Mouse (Mus musculus) urinary bladder, postnatal 4 days (tissue): ENCODE measurements around the gene Mt1.

ENCODE experiments used
- DNase-seq, 2 experiments: peaks; one replicate each; pipeline ENCODE4 v3.0.0; 2021 to 2022; ENCODE audit warnings: low spot score in 2 of 2

The Mt1 gene

DNA sequence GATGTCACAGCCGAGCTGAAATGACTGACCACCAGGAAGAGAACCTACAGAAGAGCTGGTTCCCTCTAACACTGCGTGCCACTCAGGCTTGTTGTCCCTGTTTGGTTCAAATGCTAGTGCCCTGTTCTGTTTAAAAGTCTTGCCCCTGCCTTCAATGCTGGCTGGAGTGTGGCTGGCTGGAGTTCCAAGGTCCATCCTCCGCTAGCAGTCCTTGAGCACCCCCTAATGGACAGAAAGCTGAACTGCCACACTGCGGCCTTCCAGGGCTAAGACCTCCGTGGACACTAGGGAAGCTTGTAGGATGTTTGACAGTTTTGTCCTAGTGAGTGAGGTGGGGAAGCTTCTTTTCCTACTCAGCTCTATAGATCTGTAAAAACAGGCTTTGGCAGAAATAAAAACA is 26.9 kb downstream of the Mt1 start:
- DNase-seq = peak; percentile 51 to 78

DNA sequence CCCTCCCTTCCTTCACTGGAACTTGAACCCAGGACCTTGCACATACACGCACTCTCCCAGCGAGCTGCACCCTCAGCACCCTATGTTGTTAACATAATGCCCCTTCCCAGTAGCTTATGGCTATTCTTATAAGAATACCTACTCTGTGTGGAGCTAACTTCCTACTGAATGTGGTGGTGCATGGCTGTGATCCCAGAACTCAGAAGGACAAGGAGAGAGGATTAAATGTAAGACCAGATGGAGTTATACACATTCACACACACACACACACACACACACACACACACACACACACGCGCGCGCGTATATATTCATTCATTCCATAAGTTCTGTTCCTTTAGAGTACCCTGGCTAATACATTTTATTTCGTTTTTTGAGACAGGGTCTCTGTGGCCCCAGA is 27.4 kb downstream of the Mt1 start:
- DNase-seq = no peak

DNA sequence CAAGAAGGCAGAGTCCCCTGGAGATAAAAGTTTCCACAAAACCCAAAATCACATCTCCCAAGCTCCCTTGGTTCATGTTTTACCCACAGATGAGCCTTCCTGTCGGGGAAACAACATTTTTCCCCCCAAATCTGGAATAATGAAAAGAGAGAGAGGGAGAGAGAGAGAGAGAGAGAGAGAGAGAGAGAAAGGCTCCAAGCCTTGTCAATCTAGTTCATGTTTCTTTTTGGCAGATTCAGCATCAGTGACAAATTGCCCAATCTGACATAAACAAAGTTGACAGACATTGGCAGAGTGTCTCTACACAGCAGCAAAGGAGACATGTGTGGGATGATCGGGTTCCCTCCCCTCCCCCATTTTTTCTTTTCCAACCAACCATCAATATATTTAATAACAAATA is 28.6 kb downstream of the Mt1 start:
- no peak for DNase-seq

DNA sequence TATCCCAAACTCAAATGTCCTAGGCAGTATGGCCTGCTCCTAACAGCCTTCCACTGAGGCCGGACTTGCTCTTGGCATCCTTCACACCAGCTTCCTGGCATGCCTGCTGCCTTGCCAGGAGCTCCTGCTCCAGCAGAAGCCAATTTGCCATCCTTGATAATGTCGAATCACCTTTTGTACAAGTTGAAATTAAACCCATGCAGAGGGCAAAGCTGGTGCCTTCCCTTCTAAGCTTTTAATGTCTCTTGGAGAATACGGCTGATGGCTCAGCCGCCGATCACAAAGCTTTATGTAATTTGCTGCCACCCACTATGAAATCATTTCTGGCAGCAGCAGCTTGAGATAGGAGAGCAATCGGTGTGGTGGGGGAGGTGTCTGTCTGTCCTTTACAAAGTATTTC is 30.8 kb downstream of the Mt1 start:
- DNase-seq = no peak

DNA sequence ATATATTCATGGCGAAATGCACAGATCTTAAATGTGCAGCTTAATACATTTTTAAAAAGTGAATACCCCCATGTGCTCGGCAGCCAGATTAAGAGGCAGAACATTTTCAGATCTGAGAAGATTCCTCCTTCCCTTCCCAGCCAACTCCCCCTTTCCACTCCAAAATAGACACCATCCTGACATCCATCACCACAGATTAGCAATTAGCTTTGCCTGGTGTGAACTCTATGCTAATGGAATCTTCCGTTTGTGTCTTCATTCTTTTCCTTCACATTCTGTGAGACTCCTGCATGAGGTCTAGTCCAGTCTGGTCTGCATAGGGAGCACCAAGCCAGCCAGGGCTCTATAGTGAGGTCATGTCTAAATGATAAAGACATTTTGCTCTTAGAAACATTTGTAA is 31.3 kb downstream of the Mt1 start:
- no peak for DNase-seq

DNA sequence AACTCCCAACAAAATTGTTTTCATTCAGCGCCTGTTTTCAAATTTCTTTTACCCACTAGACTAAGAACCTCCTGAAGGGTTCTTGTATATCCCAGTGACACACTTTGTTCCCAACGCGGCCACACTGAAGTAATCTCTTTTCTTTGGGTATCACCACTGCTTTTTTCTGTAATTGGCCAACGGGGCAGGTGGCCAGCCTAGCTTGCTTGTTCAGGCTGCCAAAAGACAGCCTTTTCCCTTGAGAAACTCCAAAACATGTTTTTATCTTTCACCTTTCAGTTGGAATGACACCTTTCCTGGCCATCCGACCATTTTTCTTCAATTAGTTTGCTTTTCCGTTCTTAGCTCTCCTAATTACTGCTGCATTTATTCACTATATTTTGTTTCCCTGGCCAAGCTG is 34.9 kb downstream of the Mt1 start:
- DNase-seq = no peak

DNA sequence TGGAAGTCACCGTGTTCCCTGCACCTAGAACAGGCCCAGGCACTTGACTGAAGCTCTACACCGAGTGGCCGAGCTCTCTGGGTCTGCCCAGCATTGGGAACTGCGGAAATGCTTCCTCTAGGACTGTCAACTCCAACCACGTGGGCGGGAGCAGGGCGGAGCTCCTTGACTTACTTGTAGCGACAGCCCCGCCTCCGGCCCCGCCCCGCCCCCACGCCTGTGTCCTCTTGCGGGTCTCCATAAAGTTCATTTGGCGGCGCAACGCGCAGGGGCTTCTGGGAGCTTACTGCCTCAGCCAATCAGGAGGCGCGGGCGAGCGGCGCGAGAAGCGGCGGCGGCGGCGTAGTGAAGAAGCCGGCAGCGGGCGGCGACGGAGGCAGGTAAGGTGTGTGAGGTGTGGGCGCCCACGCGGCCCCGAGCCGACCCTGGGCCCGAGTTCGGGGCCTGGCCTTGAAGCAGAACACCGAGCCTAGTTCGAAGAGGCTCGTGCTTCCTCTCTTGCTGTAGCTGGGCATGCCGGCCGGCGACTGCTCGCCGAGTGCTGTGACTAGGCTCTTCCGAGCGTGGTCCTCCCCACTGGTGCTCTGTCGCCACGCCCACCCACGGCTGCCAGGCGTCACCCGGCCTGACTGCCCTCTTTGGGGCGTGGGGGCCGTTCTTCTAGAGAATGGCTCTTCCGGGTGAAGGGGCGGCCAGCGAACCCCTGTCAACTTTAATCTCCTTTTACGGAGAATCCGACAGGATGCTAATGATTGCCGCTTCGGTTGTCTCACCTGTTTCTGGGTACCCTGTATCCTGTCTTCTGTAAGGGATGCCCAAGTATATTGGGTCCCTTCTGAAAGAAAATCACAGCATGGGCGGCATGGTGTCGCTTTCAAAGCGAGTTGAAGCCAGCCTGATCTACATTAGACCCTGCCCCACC is 35.6 kb downstream of the Mt1 start, which contains the start of gene Nup93:
Nup93 (plus strand) TSS at position 313 of the 922 bp plus-strand sequence.
- DNase-seq = peak; percentile 98

DNA sequence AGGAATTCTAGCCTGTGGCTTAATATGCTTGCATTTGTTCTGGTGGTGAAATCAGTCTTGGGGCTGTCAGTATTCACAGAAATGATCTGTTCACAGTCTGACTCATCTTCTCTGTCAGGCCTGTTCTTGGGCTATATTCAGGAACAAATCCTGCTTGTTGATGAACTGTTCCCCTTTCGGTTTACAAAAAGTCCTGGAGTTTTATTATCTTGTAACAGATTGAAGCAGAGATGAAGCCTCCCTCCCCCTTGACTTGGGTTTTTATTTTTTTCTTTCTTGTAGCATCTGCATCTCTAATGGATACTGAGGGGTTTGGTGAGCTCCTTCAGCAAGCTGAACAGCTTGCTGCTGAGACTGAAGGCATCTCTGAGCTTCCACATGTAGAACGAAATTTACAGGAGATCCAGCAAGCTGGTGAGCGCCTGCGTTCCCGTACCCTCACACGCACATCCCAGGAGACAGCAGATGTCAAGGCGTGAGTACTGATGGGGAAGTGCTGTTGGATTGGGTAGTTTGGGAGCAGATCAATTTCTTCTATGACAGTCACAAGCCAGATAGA is 48.6 kb downstream of the Mt1 start:
- no peak for DNase-seq
